Mouse (Mus musculus) lung, embryonic 16.5 days (tissue): ENCODE data around the gene Rasa2. TPM values are rescaled to one million over a fixed set of nuclear protein-coding genes. Genes with fewer than 3 reads are reported as not detected.

Experiments
- ATAC-seq: fragments of 200-750 bp; cut with Nextera tagmentation; 2 replicates; pipeline ENCODE4 v1.8.0; 2017; ENCODE audit warnings: low read depth, mild to moderate bottlenecking, moderate library complexity
- H3K27ac ChIP-seq: fragments of 300-500 bp; sonication (generic); 2 replicates; pipeline ENCODE4 v1.5.1; 2014; ENCODE audit warnings: mild to moderate bottlenecking, control low read depth, low read length
- H3K27me3 ChIP-seq: fragments of 300-500 bp; sonication (generic); 2 replicates; pipeline ENCODE4 v1.6.1; 2014; ENCODE audit warnings: low read depth, low read length, mixed read lengths; ENCODE audit not compliant: control insufficient read depth, insufficient read depth
- H3K36me3 ChIP-seq: fragments of 300-500 bp; sonication (generic); 2 replicates; pipeline ENCODE4 v1.6.1; 2014; ENCODE audit warnings: low read length; ENCODE audit not compliant: control insufficient read depth, insufficient read depth
- H3K4me1 ChIP-seq: fragments of 300-500 bp; sonication (generic); replicated peaks from 2 replicates; pipeline ENCODE4 v1.6.1; 2014; ENCODE audit warnings: low read length, mixed read lengths; ENCODE audit not compliant: control insufficient read depth, insufficient read depth
- H3K4me2 ChIP-seq: fragments of 300-500 bp; sonication (generic); 2 replicates; pipeline ENCODE4 v1.6.1; 2014; ENCODE audit warnings: low read depth, low read length, control low read depth
- H3K4me3 ChIP-seq: fragments of 300-500 bp; sonication (generic); 2 replicates; pipeline ENCODE4 v1.5.1; 2014; ENCODE audit warnings: mild to moderate bottlenecking, low read length, control low read depth
- H3K9ac ChIP-seq: fragments of 300-500 bp; sonication (generic); 2 replicates; pipeline ENCODE4 v1.6.1; 2014; ENCODE audit warnings: low read length, control low read depth
- H3K9me3 ChIP-seq: fragments of 300-500 bp; sonication (generic); 2 replicates; pipeline ENCODE4 v1.6.1; 2016; ENCODE audit warnings: low read length; ENCODE audit not compliant: control insufficient read depth
- WGBS: fragments of 180-500 bp; shearing (Covaris S2); extraction: QIAGEN DNeasy Blood & Tissue Kit; methylation state at CpG from one replicate; pipeline ENCODE4 v1.1.7; 2014; 5-methylcytosine and 5-hydroxymethylcytosine counted together
- polyA plus RNA-seq: library from polyadenylated mRNA; unstranded; fragments of >200 nt; fragmentation: Nextera tagmentation; extraction: Ambion mirVana; gene quantifications from 2 replicates; pipeline ENCODE4 v1.2.1, GENCODE M21; 2015

Rasa2 gene
- polyA plus RNA-seq, 1 experiment from 2014 or later = 18.9 TPM

- WGBS = 28% methylated on average over 8 of the region's 8 CpGs
- no peak overlapping the region for H3K27ac ChIP-seq
- no peaks in the 10 kb centered on the region for H3K4me1 ChIP-seq
- H3K4me3 ChIP-seq = no peak overlapping the region
- peaks cover 16% of the 10 kb centered on the region for H3K36me3 ChIP-seq
- H3K9me3 ChIP-seq = peaks cover 5% of the 10 kb centered on the region; the same call in 1 of the 2 replicates
- no peak overlapping the region for H3K9ac ChIP-seq
- ATAC-seq = no peak
- H3K4me2 ChIP-seq = no peak overlapping the region
- no peaks in the 10 kb centered on the region for H3K27me3 ChIP-seq
These were observed 19.6 kb downstream of the Rasa2 start for GRCm38 (mm10) chr9:96611693-96612293.

- Histone ChIP-seq H3K9me3 (peaks cover 5% of the 10 kb centered on the region; the same call in 1 of the 2 replicates), H3K4me1 (no peaks in the 10 kb centered on the region), H3K36me3 (peaks cover 19% of the 10 kb centered on the region), H3K27ac (no peak overlapping the region), H3K4me2 (no peak overlapping the region), H3K27me3 (no peaks in the 10 kb centered on the region), H3K9ac (no peak overlapping the region), H3K4me3 (no peak overlapping the region)
- ATAC-seq = no peak
- 71% methylated on average over 2 of the region's 2 CpGs for WGBS
These were observed 20.6 kb downstream of the Rasa2 start for GRCm38 (mm10) chr9:96610813-96611212.

- Histone ChIP-seq H3K4me2 (no peak overlapping the region), H3K27me3 (no peaks in the 10 kb centered on the region), H3K27ac (no peak overlapping the region), H3K4me1 (no peaks in the 10 kb centered on the region), H3K36me3 (peaks cover 25% of the 10 kb centered on the region), H3K4me3 (no peak overlapping the region), H3K9me3 (peaks cover 5% of the 10 kb centered on the region; the same call in 1 of the 2 replicates), H3K9ac (no peak overlapping the region)
- no peak for ATAC-seq
- 58% methylated on average over 6 of the region's 6 CpGs for WGBS
These were observed 28.0 kb downstream of the Rasa2 start for GRCm38 (mm10) chr9:96603416-96603815.

- no peak overlapping the region for H3K27ac ChIP-seq
- 79% methylated on average over 1 of the region's 1 CpGs for WGBS
- no peaks in the 10 kb centered on the region for H3K27me3 ChIP-seq
- no peaks in the 10 kb centered on the region for H3K9me3 ChIP-seq
- no peak overlapping the region for H3K9ac ChIP-seq
- no peaks in the 10 kb centered on the region for H3K4me1 ChIP-seq
- H3K4me3 ChIP-seq = no peak overlapping the region
- H3K4me2 ChIP-seq = no peak overlapping the region
- no peak for ATAC-seq
- peaks cover 5% of the 10 kb centered on the region for H3K36me3 ChIP-seq
These were observed 33.5 kb downstream of the Rasa2 start for GRCm38 (mm10) chr9:96597899-96598298.

- H3K4me2 ChIP-seq = no peak overlapping the region
- no peaks in the 10 kb centered on the region for H3K9me3 ChIP-seq
- ATAC-seq = no peak
- no peak overlapping the region for H3K4me3 ChIP-seq
- H3K27ac ChIP-seq = no peak overlapping the region
- H3K27me3 ChIP-seq = no peaks in the 10 kb centered on the region
- H3K36me3 ChIP-seq = peaks cover 9% of the 10 kb centered on the region; the same call in 1 of the 2 replicates
- 90% methylated on average over 11 of the region's 11 CpGs for whole genome bisulfite sequencing
- H3K4me1 ChIP-seq = no peaks in the 10 kb centered on the region
- no peak overlapping the region for H3K9ac ChIP-seq
These were observed 38.5 kb downstream of the Rasa2 start for GRCm38 (mm10) chr9:96592670-96593600.

GRCm38 (mm10) chr9:96589346-96589745 lies 42.1 kb downstream of the Rasa2 start:
- H3K9me3 ChIP-seq = no peaks in the 10 kb centered on the region
- H3K36me3 ChIP-seq = peaks cover 9% of the 10 kb centered on the region; the same call in 1 of the 2 replicates
- no peak overlapping the region for H3K27ac ChIP-seq
- no peak overlapping the region for H3K4me2 ChIP-seq
- no peaks in the 10 kb centered on the region for H3K27me3 ChIP-seq
- H3K9ac ChIP-seq = no peak overlapping the region
- WGBS = 84% methylated on average over 5 of the region's 5 CpGs
- H3K4me3 ChIP-seq = no peak overlapping the region
- ATAC-seq = no peak
- H3K4me1 ChIP-seq = no peaks in the 10 kb centered on the region

GRCm38 (mm10) chr9:96583496-96583895 lies 47.9 kb downstream of the Rasa2 start:
- no peak overlapping the region for H3K4me2 ChIP-seq
- H3K4me1 ChIP-seq = no peaks in the 10 kb centered on the region
- no peak for ATAC-seq
- WGBS = 90% methylated on average over 2 of the region's 2 CpGs
- no peaks in the 10 kb centered on the region for H3K36me3 ChIP-seq
- H3K27me3 ChIP-seq = no peaks in the 10 kb centered on the region
- no peaks in the 10 kb centered on the region for H3K9me3 ChIP-seq
- no peak overlapping the region for H3K27ac ChIP-seq
- H3K9ac ChIP-seq = no peak overlapping the region
- no peak overlapping the region for H3K4me3 ChIP-seq

GRCm38 (mm10) chr9:96583076-96583475 lies 48.3 kb downstream of the Rasa2 start:
- Histone ChIP-seq H3K36me3 (no peaks in the 10 kb centered on the region; the same call in 1 of the 2 replicates), H3K27ac (no peak overlapping the region), H3K27me3 (no peaks in the 10 kb centered on the region), H3K9me3 (no peaks in the 10 kb centered on the region), H3K4me2 (no peak overlapping the region), H3K4me1 (no peaks in the 10 kb centered on the region), H3K4me3 (no peak overlapping the region), H3K9ac (no peak overlapping the region)
- 84% methylated on average over 2 of the region's 2 CpGs for WGBS
- ATAC-seq = no peak

GRCm38 (mm10) chr9:96578190-96578589 lies 53.2 kb downstream of the Rasa2 start:
- no peaks in the 10 kb centered on the region for H3K4me1 ChIP-seq
- no peak for ATAC-seq
- no peak overlapping the region for H3K27ac ChIP-seq
- H3K4me2 ChIP-seq = no peak overlapping the region
- H3K36me3 ChIP-seq = peaks cover 3% of the 10 kb centered on the region
- WGBS = 73% methylated on average over 4 of the region's 4 CpGs
- H3K27me3 ChIP-seq = no peaks in the 10 kb centered on the region
- H3K9ac ChIP-seq = no peak overlapping the region
- no peaks in the 10 kb centered on the region for H3K9me3 ChIP-seq
- H3K4me3 ChIP-seq = no peak overlapping the region
